Mouse (Mus musculus) right cerebral cortex, postnatal 10 days (tissue): ENCODE measurements around the gene Gm13057.
"Not testable (repeated sequence)": the region's sequence is repeated elsewhere in the genome, so short reads cannot be mapped to it uniquely, and the experiment has no call there.

ENCODE experiments used
- DNase-seq, 2 experiments: peaks; one replicate each; pipeline ENCODE4 v3.0.0; 2021; ENCODE audit warnings: low spot score in 2 of 2

The Gm13057 gene

GRCm38 (mm10) chr4:143551400-143551799, at the start of gene Gm13057, which contains the start of gene BC080695:
Gm13057 (plus strand) TSS chr4:143551709.
BC080695 (plus strand) TSS chr4:143551700.
- not testable (repeated sequence) for DNase-seq

- DNase-seq, result no peak
These were observed 40.5 kb upstream of the Gm13057 start, which contains the start of gene Gm13043 for GRCm38 (mm10) chr4:143511043-143511442. Gm13043 (plus strand) TSS chr4:143511343.

- DNase-seq, result not testable (repeated sequence)
These were observed 15.9 kb upstream of the Gm13057 start, which contains the start of gene Gm13040 for GRCm38 (mm10) chr4:143535654-143536053. Gm13040 (plus strand) TSS chr4:143535954.
